Mouse (Mus musculus) limb, embryonic 10.5 days (tissue): ENCODE results near the gene Myom3. TPM values are rescaled to one million over a fixed set of nuclear protein-coding genes. Genes with fewer than 3 reads are reported as not detected.

Experiments
- DNase-seq: peaks from one replicate; pipeline ENCODE4 v3.0.0-alpha.2; 2017; ENCODE audit warnings: low spot score
- H3K27ac ChIP-seq: fragments of 300-500 bp; sonication (generic); 2 replicates; pipeline ENCODE4 v1.5.1; 2016; ENCODE audit warnings: mild to moderate bottlenecking
- H3K27me3 ChIP-seq: fragments of 300-500 bp; sonication (generic); 2 replicates; pipeline ENCODE4 v1.6.1; 2016; ENCODE audit warnings: low read depth, mild to moderate bottlenecking; ENCODE audit not compliant: poor library complexity, severe bottlenecking
- H3K36me3 ChIP-seq: fragments of 300-500 bp; sonication (generic); 2 replicates; pipeline ENCODE4 v1.6.1; 2016; ENCODE audit warnings: mild to moderate bottlenecking, moderate library complexity
- H3K4me1 ChIP-seq: fragments of 300-500 bp; sonication (generic); 2 replicates; pipeline ENCODE4 v1.6.1; 2016
- H3K4me3 ChIP-seq: fragments of 300-500 bp; sonication (generic); 2 replicates; pipeline ENCODE4 v1.5.1; 2016; ENCODE audit warnings: mild to moderate bottlenecking, moderate library complexity
- H3K9me3 ChIP-seq: fragments of 300-500 bp; sonication (generic); replicated peaks from 2 replicates; pipeline ENCODE4 v1.6.1; 2016; ENCODE audit warnings: mild to moderate bottlenecking
- WGBS: fragments of 180-500 bp; shearing (Covaris S2); methylation state at CpG from one replicate; pipeline ENCODE4 v1.1.7; 2016; 5-methylcytosine and 5-hydroxymethylcytosine counted together
- polyA plus RNA-seq: library from polyadenylated mRNA; unstranded; fragments of >200 nt; fragmentation: Nextera tagmentation; extraction: Ambion mirVana; gene quantifications from 2 replicates; pipeline ENCODE4 v1.2.1, GENCODE M21; 2016

The Myom3 gene
- polyA plus RNA-seq, 1 experiment from 2014 or later: 0.15 TPM

DNA sequence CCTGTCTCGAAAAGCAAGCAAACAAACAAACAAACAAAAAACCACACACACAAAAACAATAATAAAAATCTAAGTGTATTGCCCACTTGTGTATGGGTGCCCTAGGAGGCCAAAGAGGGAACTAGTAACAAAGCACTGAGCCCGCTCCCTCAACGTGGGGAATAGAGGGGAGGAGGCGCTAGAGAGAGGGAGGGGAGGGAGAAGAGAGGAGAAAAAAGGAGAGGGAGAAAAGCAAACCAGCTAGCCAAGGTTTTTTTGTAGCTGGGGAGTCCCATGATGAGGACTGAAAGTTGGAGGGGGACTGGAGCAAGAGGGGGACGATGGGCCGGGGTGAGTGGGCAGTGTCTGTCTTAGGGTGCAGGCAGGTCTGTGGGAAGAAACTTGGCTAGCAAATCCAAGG lies 95.6 kb downstream of the Myom3 start:
- DNase-seq: no peak
- H3K4me3 ChIP-seq: peak overlapping the region; percentile 93

GRCm38 (mm10) chr4:135855536-135856222 lies 96.2 kb downstream of the Myom3 start, which contains the start of gene Srsf10:
Srsf10 (plus strand) TSS chr4:135855747.
- Histone ChIP-seq H3K4me1 (peaks cover 32% of the 10 kb centered on the region), H3K27me3 (no peaks in the 10 kb centered on the region), H3K9me3 (no peaks in the 10 kb centered on the region), H3K4me3 (peak within 1 kb of the TSS; percentile 93), H3K36me3 (peaks cover 23% of the 10 kb centered on the region), H3K27ac (peak within 1 kb of the TSS; percentile 100)
- peak; percentile 99 for DNase-seq
- under 1% methylated on average over 67 of the region's 67 CpGs for WGBS

More for the DNA sequence above, 95.6 kb downstream of the Myom3 start:
- H3K27me3 ChIP-seq: no peaks in the 10 kb centered on the region
- H3K4me1 ChIP-seq: peaks cover 35% of the 10 kb centered on the region
- 10% methylated on average over 6 of the region's 6 CpGs for WGBS
- peak overlapping the region; percentile 100 for H3K27ac ChIP-seq
- H3K9me3 ChIP-seq: no peaks in the 10 kb centered on the region
- peaks cover 17% of the 10 kb centered on the region for H3K36me3 ChIP-seq

- H3K4me1 ChIP-seq: peaks cover 30% of the 10 kb centered on the region
- peak; percentile 81 for DNase-seq
- peaks cover 30% of the 10 kb centered on the region for H3K36me3 ChIP-seq
- H3K27me3 ChIP-seq: no peaks in the 10 kb centered on the region
- under 1% methylated on average over 88 of the region's 91 CpGs for WGBS
- H3K4me3 ChIP-seq: peak overlapping the region; percentile 93
- no peaks in the 10 kb centered on the region for H3K9me3 ChIP-seq
- H3K27ac ChIP-seq: peak overlapping the region; percentile 100
Observed at GRCm38 (mm10) chr4:135856223-135857091, 96.9 kb downstream of the Myom3 start.

- Histone ChIP-seq H3K36me3 (peaks cover 42% of the 10 kb centered on the region), H3K4me3 (peak overlapping the region; percentile 93), H3K27me3 (no peaks in the 10 kb centered on the region), H3K4me1 (peaks cover 30% of the 10 kb centered on the region), H3K9me3 (no peaks in the 10 kb centered on the region), H3K27ac (peak overlapping the region; percentile 100)
- whole genome bisulfite sequencing: 13% methylated on average over 6 of the region's 7 CpGs
- peak; percentile 33 for DNase-seq
Observed at GRCm38 (mm10) chr4:135857597-135858186, 98.2 kb downstream of the Myom3 start.

Other genes with a start within 250 kb of the Myom3 start
- 7.5 and 11.0 TPM in 2 replicates for gene Grhl3, start 186.1 kb upstream of the Myom3 start, polyA plus RNA-seq
- 0.43 and 0.59 TPM in 2 replicates for gene Ifnlr1, start 73.4 kb upstream of the Myom3 start, polyA plus RNA-seq
- gene Il22ra1, start 31.5 kb upstream of the Myom3 start, polyA plus RNA-seq: not detected in 2 replicates
- gene Srsf10, start 96.0 kb downstream of the Myom3 start, polyA plus RNA-seq: 328 and 383 TPM in 2 replicates
- 177 and 208 TPM in 2 replicates for gene Pnrc2, start 114.1 kb downstream of the Myom3 start, polyA plus RNA-seq
- 0.38 and 0.53 TPM in 2 replicates for gene Cnr2, start 135.7 kb downstream of the Myom3 start, polyA plus RNA-seq
- 42.5 and 52.3 TPM in 2 replicates for gene Fuca1, start 161.0 kb downstream of the Myom3 start, polyA plus RNA-seq
- gene Hmgcl, start 186.7 kb downstream of the Myom3 start, polyA plus RNA-seq: 68.4 and 78.9 TPM in 2 replicates
- gene Gale, start 204.0 kb downstream of the Myom3 start, polyA plus RNA-seq: 38.7 and 39.2 TPM in 2 replicates
- 199 and 214 TPM in 2 replicates for gene Lypla2, start 212.9 kb downstream of the Myom3 start, polyA plus RNA-seq
- 73.2 and 73.6 TPM in 2 replicates for gene Pithd1, start 227.5 kb downstream of the Myom3 start, polyA plus RNA-seq